Mouse (Mus musculus) ES-Bruce4 (cell line): ENCODE results near the gene Gatad2b. TPM values are rescaled to one million over a fixed set of nuclear protein-coding genes. Genes with fewer than 3 reads are reported as not detected.

ENCODE experiments used
- H3K27ac ChIP-seq: 2 replicates; pipeline ENCODE4 v1.5.1; 2012; ENCODE audit warnings: low read length, inconsistent platforms; ENCODE audit not compliant: insufficient read depth
- H3K27me3 ChIP-seq: 2 replicates; pipeline ENCODE4 v1.6.1; 2012; ENCODE audit warnings: mild to moderate bottlenecking, low read length, inconsistent platforms; ENCODE audit not compliant: control insufficient read depth, poor library complexity, insufficient read depth, severe bottlenecking
- H3K36me3 ChIP-seq: 2 replicates; pipeline ENCODE4 v1.6.1; 2012; ENCODE audit warnings: inconsistent platforms, mild to moderate bottlenecking, low read length, moderate library complexity; ENCODE audit not compliant: control insufficient read depth, poor library complexity, insufficient read depth, severe bottlenecking
- H3K4me1 ChIP-seq: one replicate; pipeline ENCODE4 v1.8.1; 2011; ENCODE audit warnings: low read length; ENCODE audit not compliant: control insufficient read depth, insufficient read depth
- H3K4me3 ChIP-seq: 2 replicates; pipeline ENCODE4 v1.5.1; 2011; ENCODE audit warnings: low read depth, mild to moderate bottlenecking, low read length
- H3K9ac ChIP-seq: 2 replicates; pipeline ENCODE4 v1.6.1; 2012; ENCODE audit warnings: low read depth, mild to moderate bottlenecking, inconsistent platforms; ENCODE audit not compliant: poor library complexity, severe bottlenecking
- H3K9me3 ChIP-seq: replicated peaks from 2 replicates; pipeline ENCODE4 v1.6.1; 2012; ENCODE audit warnings: mild to moderate bottlenecking, low read length, inconsistent platforms; ENCODE audit not compliant: control insufficient read depth, poor library complexity, insufficient read depth, severe bottlenecking
- CTCF ChIP-seq: IDR thresholded peaks from one replicate; pipeline ENCODE4 v1.8.1; 2011; ENCODE audit warnings: low read depth, low read length
- EP300 ChIP-seq: IDR thresholded peaks from 2 replicates; pipeline ENCODE4 v1.6.1; 2011; ENCODE audit warnings: low read depth, low read length; ENCODE audit not compliant: insufficient read depth
- POLR2A ChIP-seq: IDR thresholded peaks from one replicate; pipeline ENCODE4 v1.8.1; 2011; ENCODE audit warnings: low read length; ENCODE audit not compliant: insufficient read depth
- polyA plus RNA-seq: library from polyadenylated mRNA; stranded (reverse); fragments of >200 nt; gene quantifications from 2 replicates; pipeline ENCODE4 v1.2.4, GENCODE M21; 2011; ENCODE audit warnings: low read depth; ENCODE audit not compliant: missing spikeins, insufficient read depth, insufficient read length

Gene Gatad2b
- polyA plus RNA-seq, 1 experiment, result 66.1 TPM

DNA sequence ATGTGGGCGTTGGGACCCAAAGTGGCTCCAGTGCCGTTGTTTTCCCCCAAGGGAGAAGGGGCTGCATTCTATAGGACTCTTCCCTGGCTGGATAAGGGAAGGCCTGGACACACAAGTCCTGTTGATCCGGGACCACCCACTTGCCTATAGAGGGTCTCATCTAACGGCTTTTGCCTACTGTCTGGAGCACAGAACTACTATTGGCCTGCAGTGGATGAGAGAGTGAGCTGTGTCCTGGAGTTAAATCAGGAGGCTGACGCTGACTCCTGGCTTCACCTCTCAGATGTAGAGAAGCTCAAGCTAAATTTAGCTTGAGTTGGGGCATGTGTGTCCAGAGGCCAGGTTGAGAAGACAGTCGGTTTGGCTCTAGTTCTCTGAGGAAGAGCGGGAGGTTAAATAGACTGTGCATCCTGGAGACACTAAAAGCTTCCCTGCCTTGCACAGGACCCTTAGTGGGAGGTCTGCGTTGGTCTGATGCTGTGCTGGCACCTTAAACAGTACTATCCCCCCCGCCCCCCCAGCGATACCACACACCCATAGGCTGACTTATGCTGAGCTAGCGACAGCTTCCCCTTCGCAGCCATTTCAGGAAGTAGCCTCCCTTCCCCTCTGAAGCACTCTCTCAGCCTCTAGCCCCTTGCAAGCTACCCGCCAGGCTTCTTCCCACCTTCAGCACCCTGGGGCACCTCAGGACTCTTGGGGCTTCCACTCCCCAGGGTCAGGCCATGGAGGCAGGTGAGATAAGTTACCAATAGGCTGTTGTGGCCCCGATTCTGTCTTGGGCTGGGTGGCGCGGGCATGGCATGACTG is 26.8 kb upstream of the Gatad2b start:
- no peaks in the 10 kb centered on the region; the same call in 1 of the 2 replicates for H3K36me3 ChIP-seq
- TF ChIP-seq POLR2A, result no peak
- no peak for TF ChIP-seq CTCF
- TF ChIP-seq EP300, result no peak
- H3K4me3 ChIP-seq, result peak overlapping the region; percentile 71
- peak overlapping the region; percentile 37 for H3K27ac ChIP-seq
- no peaks in the 10 kb centered on the region for H3K4me1 ChIP-seq
- H3K9me3 ChIP-seq, result no peaks in the 10 kb centered on the region
- H3K27me3 ChIP-seq, result no peaks in the 10 kb centered on the region
- peak overlapping the region; percentile 90 for H3K9ac ChIP-seq

DNA sequence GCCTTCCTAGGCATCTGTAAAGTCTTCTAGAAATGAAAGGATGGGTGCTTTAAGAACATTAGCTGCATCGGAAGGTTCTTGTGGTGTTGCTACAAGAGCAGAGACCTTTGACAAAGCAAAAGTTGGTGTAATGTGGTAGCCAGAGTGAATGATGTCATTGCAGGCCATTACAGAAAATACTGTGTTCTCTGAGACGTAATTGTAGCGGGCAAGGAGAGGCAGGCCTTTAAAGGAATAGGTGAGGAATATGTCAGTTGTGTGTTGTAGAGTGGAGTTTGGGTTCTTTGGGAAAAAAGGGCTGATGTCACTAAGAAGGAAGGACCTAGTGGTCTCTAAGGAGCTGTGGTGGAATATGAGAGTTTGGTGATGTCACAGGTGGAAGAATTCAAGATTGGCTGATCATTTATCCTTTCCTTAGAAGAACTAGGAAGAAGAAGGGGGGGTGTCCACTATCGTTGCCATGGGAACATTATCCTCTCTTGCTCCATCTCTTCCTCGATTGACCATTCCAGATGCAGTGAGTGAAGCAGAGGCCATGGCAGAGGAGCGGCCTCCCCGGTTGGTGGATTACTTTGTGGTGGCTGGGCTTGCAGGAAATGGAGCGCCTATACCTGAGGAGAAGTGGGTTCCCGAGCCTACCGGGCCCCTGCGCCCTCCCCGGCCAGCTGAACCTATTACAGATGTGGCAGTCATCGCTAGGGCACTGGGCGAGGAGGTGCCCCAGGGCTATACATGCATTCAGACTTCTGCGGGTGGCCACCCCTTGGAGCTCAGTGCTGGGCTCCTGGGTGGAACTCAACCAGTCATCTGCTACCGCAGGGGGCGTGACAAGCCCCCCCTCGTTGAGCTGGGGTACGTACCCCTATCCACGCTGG is 25.8 kb upstream of the Gatad2b start:
- no peaks in the 10 kb centered on the region for H3K4me1 ChIP-seq
- no peak overlapping the region for H3K4me3 ChIP-seq
- no peaks in the 10 kb centered on the region for H3K27me3 ChIP-seq
- H3K9me3 ChIP-seq, result no peaks in the 10 kb centered on the region
- H3K36me3 ChIP-seq, result no peaks in the 10 kb centered on the region; the same call in 1 of the 2 replicates
- H3K27ac ChIP-seq, result no peak overlapping the region
- H3K9ac ChIP-seq, result peak overlapping the region; percentile 90; the same call in 1 of the 2 replicates
- TF ChIP-seq POLR2A (no peak), CTCF (no peak), EP300 (no peak)

DNA sequence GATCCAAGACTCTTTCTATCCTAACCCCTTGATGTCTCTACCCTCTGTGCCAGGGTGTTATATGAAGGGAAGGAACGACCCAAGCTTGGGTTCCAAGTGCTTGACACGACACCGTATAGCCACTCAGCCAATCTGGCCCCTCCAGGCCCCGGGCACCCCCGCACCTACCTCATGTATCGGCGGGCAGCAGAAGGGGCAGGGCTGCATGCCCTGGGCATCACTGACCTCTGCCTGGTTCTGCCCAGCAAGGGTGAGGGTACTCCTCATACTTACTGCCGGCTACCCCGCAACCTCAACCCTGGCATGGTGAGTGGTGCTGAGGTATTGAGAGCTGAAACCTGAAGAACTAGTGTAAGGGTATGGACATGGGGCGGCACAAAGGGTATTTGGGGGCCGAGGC is 24.8 kb upstream of the Gatad2b start:
- H3K9me3 ChIP-seq, result no peaks in the 10 kb centered on the region
- no peak overlapping the region for H3K4me3 ChIP-seq
- H3K9ac ChIP-seq, result no peak overlapping the region
- TF ChIP-seq EP300 (no peak), POLR2A (no peak), CTCF (no peak)
- H3K27ac ChIP-seq, result no peak overlapping the region
- no peaks in the 10 kb centered on the region; the same call in 1 of the 2 replicates for H3K36me3 ChIP-seq
- H3K27me3 ChIP-seq, result no peaks in the 10 kb centered on the region
- no peaks in the 10 kb centered on the region for H3K4me1 ChIP-seq

DNA sequence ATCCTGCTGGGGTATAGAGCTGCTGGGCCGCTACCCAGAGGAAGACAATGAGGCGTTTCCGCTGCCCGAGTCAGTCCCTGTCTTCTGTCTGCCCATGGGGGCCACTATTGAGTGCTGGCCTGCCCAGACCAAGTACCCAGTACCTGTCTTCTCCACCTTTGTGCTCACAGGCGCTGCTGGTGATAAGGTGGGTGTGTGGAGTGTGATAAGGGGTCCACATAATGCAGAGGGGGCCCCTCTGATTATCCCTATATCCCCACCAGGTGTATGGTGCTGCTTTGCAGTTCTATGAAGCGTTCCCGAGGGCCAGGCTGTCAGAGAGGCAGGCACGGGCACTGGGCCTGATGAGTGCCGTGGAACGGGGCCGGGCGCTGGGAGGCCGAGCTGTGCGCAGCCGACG is 24.0 kb upstream of the Gatad2b start:
- Histone ChIP-seq H3K9ac (no peak overlapping the region), H3K36me3 (no peaks in the 10 kb centered on the region), H3K27ac (no peak overlapping the region)

DNA sequence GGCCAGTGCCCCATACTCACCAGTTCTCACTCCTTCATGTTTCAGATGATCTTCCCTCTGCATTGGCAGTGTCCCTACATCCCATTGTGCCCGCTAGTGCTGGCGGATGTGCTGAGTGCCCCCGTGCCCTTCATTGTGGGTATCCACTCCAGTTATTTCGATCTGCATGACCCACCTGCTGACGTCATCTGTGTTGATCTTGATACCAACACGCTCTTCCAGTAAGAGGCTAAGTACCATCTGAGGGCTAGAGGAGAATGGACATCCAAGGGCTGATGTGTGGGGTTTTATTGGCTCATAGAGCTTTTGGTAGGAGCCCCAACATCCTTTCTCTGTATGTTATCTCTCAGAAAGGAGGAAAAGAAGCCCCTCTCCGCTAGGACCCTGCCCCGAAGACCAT is 22.2 kb upstream of the Gatad2b start:
- H3K9ac ChIP-seq, result no peak overlapping the region
- no peaks in the 10 kb centered on the region for H3K4me1 ChIP-seq
- no peak for TF ChIP-seq CTCF
- TF ChIP-seq POLR2A, result no peak
- no peak for TF ChIP-seq EP300
- H3K27ac ChIP-seq, result no peak overlapping the region
- H3K27me3 ChIP-seq, result no peaks in the 10 kb centered on the region
- no peaks in the 10 kb centered on the region for H3K9me3 ChIP-seq
- no peaks in the 10 kb centered on the region for H3K36me3 ChIP-seq
- H3K4me3 ChIP-seq, result no peak overlapping the region

More for the DNA sequence above, 24.0 kb upstream of the Gatad2b start:
- H3K4me1 ChIP-seq, result no peaks in the 10 kb centered on the region
- no peak overlapping the region for H3K4me3 ChIP-seq
- H3K27me3 ChIP-seq, result no peaks in the 10 kb centered on the region
- TF ChIP-seq POLR2A, result no peak
- no peak for TF ChIP-seq CTCF
- no peak for TF ChIP-seq EP300
- H3K9me3 ChIP-seq, result no peaks in the 10 kb centered on the region
